Mouse (Mus musculus) testis, adult 2 months (tissue): ENCODE data around the gene Slit3.

Source experiments
- CTCF ChIP-seq: fragments of 200-500 bp; IDR thresholded peaks from 2 replicates; pipeline ENCODE4 v1.5.1; 2012; ENCODE audit warnings: low read depth, mild to moderate bottlenecking, inconsistent platforms, low read length, moderate library complexity; ENCODE audit not compliant: control insufficient read depth, insufficient read depth, insufficient replicate concordance
- POLR2A ChIP-seq: fragments of 200-500 bp; IDR thresholded peaks from 2 replicates; pipeline ENCODE4 v1.6.1; 2012; ENCODE audit warnings: low read depth, mild to moderate bottlenecking, inconsistent platforms, low read length, moderate library complexity; ENCODE audit not compliant: control insufficient read depth

- TF ChIP-seq CTCF (no peak), POLR2A (no peak)
Observed at GRCm38 (mm10) chr11:35075411-35075810, 45.6 kb upstream of the Slit3 start.
